Mouse (Mus musculus) layer of hippocampus, postnatal 14 days (tissue): ENCODE data around the gene Zbtb12. TPM values are rescaled to one million over a fixed set of nuclear protein-coding genes. Genes with fewer than 3 reads are reported as not detected.
"Not testable (repeated sequence)": the region's sequence is repeated elsewhere in the genome, so short reads cannot be mapped to it uniquely, and the experiment has no call there.

Experiments
- DNase-seq, 2 experiments: peaks; one replicate each; pipeline ENCODE4 v3.0.0; 2021 to 2022; ENCODE audit warnings: low spot score in 2 of 2, mixed read lengths in 1 of 2
- long read RNA-seq, 2 experiments: library from polyadenylated mRNA; stranded (forward); transcript quantifications; one replicate each; pipeline ENCODE4 v2.0.0; 2021
- total RNA-seq, 2 experiments: library from RNA; stranded (reverse); gene quantifications; 2 replicates each; pipeline ENCODE4 v1.2.3; 2021

Zbtb12 gene
- total RNA-seq: 1 to 10 TPM; 6.4 to 8.1 TPM
- long read RNA-seq, experiment 1: 0 reads
- long read RNA-seq, experiment 2: 0 reads

DNA sequence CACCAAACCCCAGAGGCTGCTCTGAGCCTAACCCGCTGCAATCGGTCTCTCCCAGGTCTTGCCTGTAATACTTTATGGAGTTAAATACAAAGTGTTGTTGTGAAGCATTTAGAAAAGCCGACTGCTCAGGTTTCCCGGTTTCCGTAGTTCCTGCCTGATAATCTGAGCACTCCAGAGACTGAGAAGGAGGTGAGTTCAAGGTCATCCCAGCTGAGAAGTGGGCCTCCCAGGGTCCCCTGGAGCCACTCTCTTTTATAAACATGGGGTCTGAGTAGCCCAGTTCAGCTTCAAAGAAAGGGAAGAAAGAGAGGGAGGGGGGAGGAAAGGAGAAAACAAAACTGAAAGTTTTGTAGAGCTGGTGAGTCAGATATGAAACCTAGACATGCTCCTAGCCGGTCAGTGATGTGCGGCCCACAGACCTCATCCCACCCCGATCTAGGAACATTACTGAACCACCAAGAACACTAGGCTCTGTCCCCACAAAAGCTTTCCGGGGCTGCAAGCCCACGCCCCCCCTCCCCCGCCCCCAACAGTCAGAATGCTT lies at the start of gene Zbtb12:
Gene Zbtb12 (plus strand): TSS at position 148 of the 544 bp plus-strand sequence.
- DNase-seq: no peak

DNA sequence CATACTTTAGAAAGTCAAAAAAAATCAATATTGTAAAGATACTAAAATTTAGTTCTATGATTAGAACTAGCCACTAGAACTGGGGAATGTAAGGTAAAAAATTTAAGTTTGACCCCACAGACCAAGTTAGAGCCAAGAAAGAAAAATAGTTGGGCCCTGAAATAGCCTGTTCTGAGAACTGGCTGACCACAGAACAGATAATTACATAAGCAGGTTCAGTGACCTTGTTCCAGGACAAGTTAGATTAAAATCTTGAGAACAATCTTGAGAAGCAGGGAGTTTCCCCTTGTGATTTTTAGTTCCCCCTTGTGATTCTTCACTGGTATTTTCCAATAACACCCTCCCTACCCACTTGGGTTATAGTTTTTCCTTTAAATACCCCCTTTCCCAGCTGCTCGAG lies 48.5 kb upstream of the Zbtb12 start:
- DNase-seq: not testable (repeated sequence)

DNA sequence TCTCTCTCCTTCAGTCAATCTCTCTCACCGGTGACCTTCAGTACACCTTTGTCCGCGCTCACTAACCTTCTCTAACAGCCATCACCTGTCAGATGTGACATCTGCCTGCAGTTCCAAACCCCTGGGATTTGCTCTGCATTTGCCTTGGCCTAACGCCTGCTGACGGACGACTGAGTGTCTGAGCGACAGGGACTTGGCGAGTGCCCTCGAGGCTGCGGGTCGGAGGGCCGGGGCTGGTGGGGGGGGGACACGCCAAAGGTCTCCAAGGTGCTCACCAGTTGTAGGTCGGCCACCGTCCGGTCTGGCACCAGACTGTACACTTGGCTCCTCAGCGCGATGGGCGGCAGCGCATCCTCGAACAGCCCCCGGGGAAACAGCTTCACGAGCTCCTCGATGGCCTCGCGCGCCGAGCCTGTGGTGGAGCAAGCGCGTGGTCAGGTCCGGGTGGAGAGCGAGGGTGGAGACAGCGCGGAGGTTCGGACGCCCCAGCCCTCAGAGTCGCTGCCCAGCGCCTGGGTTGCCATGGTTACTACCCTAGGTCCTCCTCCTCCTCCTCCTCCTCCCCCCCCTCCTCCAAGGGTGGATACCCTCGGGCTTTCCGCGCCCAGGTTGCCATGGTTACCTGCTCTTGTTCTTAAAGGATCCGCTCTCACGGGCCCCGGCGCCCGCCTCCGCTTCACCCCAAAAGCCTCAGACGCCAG lies 43.0 kb upstream of the Zbtb12 start:
- peak in 1 of 2 experiments; percentile 24 for DNase-seq

DNA sequence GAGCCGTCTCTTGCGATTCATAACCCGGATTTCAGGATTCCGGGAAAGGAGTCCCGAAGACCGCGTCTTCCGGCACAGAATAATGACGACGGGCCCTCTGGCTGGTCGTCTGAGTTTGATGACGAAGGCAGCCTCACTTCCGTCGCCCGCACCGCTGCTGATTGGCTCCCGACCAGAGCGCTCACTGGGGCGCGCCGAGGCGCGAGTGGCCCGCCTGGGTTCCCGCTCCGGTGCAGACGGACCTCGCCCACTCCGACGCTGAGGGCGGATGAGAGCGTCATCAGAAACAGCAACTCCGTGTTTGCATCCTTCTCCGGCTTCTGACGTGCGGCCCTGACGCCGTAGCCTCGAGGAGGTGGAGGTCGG lies 42.4 kb upstream of the Zbtb12 start, which contains the start of the genes Stk19 and Dxo:
Gene Stk19 (minus strand): TSS at position 90 of the 366 bp plus-strand sequence.
Gene Dxo (plus strand): TSS at position 164 of the 366 bp plus-strand sequence.
- peak; percentile 98 for DNase-seq

DNA sequence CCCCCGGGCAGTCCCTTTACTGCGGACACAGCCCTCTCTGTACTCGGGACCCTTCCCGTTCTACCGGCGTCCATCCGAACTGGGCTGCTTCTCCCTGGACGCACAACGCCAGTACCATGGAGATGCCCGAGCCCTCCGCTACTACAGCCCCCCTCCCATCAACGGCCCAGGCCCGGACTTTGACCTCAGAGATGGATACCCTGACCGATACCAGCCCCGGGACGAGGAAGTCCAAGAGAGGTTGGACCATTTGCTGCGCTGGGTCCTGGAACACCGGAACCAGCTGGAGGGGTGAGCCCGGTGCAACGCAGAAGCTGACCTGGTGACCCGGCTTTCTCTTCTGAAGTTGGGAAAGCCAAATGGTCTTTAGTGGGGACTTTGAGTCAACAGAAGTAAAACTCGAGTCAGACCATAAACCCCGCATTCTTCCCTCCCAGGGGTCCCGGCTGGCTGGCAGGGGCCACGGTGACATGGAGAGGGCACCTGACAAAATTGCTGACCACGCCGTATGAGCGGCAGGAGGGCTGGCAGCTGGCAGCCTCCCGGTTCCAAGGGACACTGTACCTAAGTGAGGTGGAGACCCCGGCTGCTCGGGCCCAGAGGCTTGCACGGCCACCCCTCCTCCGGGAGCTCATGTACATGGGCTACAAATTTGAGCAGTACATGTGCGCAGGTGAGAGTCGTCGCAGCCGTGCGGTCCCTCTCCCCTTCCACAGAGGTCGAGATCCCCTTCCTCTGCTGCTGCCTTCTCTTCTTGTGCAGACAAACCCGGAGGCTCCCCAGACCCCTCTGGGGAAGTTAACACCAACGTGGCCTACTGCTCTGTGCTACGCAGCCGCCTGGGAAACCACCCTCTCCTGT lies 41.6 kb upstream of the Zbtb12 start:
- DNase-seq: no peak

DNA sequence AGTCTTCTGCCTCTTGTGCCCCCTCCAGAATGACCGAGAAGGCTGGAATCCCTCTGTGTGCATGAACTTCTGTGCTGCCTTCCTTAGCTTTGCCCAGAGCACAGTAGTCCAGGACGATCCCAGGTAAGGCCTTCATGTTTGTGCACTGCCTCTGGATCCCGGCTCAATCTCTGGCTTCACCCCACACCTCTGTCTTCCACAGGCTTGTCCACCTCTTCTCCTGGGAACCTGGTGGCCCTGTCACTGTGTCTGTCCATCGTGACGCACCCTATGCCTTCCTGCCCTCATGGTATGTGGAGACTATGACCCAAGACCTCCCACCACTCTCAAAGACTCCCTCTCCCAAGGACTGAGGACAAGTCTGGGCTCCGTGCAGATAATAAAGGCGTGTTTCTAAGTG lies 40.5 kb upstream of the Zbtb12 start:
- DNase-seq: no peak

DNA sequence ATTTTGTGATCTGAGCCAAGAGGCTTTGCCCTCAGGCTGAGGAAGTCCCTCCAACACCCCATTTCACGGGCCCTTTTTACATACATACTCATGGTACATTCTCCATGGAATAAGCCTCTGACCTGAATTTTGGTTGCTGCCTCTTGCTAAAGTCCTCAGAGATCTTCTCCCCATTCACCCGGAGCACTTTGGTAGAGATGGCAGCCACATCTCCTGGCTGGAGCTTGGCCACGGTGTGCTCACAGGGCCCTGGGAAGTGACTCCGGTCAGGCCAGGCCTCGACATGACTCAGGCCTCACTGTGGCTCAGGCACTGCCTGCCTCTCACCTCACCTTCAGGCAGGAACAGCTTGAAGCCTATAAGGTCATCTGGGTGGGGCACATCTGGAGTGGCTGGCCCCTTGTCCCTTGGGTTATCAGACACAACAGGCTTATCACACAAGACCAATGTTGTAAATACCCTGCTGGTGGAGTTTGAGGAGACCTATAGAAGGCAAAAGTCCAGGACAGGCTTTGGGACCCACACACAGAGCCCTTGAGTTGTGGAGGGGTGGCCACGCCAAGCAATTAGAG lies 38.5 kb upstream of the Zbtb12 start:
- DNase-seq: no peak

DNA sequence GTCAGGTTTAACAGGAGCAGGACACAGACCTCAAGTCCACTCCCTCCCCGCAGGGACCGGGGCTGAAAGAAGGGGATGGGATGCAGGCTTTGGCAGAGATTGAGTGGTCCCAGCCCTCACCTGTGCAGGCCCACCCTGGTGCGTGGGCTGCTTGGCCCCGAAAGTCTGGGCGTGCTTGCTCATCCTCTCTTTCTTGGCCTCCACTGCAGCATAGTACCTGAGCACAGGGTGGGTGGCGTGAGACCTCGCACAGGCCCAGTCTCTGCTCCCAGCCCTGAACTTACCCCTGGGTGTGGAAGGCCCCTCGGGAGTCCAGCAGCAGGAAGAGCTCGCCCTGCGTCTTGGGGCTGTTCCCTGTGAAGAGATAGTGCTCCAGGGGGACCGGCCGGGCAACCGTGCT lies 34.4 kb upstream of the Zbtb12 start:
- DNase-seq: no peak

DNA sequence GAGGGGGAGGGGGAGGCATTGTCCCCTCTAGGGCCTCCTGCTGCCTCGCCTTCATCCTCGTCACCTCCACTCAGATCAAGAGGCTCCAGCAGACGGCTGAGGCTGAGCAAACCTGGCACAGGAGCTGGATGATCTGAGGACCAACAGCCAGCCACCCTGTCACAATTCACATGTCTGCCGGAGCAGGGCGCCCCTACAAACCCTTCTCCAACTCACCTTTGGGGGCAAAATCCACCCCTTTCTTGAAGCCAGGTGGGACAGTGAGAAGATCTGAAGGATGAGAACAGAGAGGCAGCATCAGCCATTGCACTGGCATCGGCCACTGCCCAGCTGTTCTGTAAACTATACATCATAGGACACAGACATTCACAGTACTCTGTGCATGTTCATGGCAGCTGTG lies 32.1 kb upstream of the Zbtb12 start:
- DNase-seq: no peak

DNA sequence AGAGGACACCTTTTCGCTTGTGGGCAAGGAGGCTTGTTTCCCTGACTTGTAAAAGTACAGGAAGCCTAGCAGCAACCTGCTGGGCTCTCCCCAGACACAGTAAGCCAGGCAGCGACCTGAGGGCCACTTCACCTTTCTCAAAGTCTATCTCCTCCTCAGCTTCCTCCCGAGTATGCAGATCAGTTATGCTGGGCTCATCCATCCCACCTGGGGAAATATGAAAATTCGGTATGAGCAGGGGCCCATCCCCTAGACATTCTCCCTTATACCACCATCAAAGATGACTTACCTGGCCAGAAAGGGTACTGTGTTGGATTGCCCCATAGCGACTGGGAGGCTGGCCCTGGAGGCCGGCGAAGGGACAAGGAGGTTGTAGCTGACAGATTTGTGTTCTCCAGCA lies 31.7 kb upstream of the Zbtb12 start:
- no peak for DNase-seq

DNA sequence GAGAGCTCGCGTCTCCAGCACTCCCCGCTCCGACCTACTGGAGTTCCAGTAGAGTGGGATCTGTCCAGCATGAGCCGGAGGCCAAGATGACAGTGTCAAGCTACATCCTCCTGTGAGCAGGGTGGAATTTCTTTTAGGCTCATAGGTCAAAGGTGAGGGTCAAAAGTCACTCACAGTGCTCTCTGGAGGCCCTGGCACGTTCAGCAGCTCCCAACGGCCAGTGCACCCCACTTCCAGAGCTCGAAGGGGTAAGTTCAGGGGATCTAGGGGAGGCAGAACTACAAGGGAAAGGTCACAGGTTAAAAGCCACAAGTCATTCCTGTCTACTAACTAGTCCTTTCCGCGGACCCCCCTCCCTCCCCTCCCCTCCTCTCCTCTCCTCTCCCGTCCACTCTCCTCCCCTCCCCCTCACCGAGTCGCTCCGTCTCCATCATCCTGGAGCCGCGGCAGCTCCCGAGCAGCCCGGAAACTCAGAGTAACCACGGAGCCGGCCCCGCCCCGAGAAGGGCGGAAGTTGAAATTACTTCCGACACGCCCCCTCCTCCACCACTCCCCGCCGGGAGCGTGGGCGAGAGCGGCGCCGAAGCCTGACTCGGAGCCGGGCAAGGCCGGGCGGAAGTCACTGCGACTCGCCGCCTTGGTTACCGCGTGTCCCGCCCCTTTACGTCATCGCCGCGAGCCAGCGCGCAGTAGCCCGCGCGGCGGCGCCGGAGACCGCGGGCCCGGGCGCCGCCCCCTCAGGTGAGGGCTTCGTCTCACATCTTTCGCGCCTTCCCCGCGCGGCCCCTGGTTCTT lies 29.4 kb upstream of the Zbtb12 start, which contains the start of the genes Skiv2l and Nelfe:
Gene Skiv2l (minus strand): TSS at position 489 of the 795 bp plus-strand sequence.
Gene Nelfe (plus strand): TSS at position 670 of the 795 bp plus-strand sequence.
- peak; percentile 96 to 98 for DNase-seq

DNA sequence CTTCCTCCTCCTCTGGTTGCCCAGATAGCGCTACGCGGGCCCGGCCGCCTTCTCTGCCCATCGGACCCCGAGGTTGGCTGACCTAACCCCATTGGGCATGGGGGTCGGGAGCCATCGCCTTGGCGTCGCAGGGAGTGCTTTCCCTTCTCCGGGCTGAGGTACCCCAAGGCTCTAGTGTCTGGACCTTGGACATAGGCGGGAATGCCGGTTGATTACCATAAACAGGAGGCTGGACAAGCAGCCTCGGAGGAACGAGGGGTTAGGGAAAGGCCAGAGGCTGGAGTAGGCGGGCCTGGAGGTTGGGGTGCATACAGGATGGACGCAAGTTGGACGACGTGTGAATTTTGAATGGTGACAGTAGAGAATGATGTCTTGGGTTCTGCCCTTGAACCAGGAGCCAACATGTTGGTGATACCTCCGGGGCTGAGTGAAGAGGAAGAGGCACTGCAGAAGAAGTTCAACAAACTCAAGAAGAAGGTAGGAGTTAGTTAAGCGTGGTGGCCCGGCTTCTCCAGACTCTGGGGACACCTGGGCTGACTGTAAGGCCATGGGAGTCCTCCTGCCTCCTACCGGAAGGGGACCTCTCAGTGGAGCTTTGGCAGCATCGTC lies 28.7 kb upstream of the Zbtb12 start:
- no peak for DNase-seq

DNA sequence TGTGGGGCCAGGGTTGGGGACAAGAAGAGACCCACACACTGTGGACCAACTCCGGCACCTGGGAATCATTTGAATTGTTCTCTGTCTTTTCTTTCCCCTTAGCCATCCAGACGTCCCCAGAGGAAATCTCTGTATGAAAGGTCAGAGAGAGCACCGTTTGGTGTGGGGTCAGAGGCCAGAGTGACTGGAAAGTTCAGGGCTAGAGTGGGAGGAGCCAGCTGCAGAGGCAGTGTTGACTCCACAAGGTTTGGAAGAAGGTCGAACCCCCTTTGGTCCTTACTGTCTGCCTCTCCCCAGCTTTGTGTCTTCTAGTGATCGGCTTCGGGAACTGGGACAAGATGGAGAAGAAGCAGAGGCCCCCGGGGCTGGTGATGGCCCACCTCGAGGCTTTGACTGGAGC lies 25.8 kb upstream of the Zbtb12 start:
- no peak for DNase-seq

DNA sequence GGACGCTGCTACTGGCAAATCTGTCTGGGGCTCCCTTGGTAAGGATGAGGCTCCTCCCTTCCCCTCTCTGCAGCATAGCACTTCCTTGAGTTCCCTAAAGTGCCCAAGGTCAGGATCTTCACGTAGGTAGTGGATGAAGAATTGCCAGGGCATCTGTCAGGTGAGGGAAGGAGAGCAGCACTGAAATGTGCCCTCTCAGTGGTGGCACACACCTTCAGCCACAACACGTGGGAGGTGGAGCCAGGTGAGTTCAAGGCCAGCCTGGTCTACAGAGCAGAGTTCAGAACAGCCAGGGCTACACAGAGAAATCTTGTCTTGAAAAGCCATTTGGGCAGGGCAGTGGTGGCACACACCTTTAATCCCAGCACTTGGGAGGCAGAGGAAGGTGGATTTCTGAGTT lies 24.5 kb upstream of the Zbtb12 start:
- no peak for DNase-seq

DNA sequence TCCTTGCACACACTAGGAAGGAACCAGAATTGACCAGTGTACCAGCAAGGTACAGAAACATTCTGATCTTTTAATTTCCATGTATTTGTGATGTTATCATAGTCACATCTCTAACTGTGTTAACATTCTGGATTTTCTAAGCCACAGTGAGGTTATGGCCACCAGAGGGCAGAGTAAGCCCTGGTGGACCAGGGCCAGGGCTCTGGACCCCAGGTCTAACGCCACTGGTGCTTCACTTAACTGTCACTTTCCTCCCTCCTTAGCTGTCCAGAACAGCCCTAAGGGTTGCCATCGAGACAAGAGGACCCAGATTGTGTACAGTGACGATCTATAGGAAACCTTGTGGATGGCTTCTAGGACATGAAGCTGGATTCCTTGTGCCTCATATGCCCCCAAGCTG lies 23.5 kb upstream of the Zbtb12 start:
- peak; percentile 28 to 37 for DNase-seq

DNA sequence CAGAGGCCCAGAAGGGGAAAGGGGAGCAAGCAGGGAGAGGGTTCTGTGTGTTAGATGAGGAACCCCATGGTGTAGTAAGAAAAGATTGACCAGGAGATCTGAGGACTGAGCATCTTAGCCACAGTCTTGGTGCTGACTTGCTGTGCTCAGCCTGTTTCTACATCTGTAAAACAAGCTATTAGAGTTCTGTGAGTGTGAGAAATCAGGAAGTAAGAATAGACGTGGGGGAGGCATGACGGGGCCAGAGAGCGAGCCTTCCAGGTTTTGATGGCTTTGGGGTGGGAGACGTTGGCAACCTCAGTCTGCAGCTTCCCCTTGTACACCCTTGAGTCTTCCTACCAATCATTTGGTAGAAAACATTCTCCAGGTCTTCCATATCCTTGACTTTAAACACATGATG lies 20.6 kb upstream of the Zbtb12 start:
- no peak for DNase-seq

DNA sequence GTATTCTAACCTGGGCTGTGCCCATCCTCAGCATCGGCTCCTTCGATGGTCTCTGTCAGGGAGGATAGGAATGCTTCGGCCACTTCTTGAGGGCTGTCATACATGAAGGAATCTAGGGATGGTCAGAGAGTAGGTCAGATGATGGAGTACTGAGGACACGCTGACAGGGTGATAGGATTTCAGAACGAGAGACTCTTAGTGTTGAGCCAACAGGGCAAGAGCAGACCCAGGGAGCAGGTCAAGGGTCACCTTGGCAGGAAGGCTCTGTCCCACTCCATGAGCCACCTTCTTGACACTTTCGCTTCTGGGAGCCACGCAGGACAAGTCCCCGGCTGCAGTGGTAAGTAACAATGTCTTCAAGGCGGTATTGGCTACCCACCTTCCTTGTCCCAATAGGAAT lies 18.8 kb upstream of the Zbtb12 start:
- DNase-seq: no peak

DNA sequence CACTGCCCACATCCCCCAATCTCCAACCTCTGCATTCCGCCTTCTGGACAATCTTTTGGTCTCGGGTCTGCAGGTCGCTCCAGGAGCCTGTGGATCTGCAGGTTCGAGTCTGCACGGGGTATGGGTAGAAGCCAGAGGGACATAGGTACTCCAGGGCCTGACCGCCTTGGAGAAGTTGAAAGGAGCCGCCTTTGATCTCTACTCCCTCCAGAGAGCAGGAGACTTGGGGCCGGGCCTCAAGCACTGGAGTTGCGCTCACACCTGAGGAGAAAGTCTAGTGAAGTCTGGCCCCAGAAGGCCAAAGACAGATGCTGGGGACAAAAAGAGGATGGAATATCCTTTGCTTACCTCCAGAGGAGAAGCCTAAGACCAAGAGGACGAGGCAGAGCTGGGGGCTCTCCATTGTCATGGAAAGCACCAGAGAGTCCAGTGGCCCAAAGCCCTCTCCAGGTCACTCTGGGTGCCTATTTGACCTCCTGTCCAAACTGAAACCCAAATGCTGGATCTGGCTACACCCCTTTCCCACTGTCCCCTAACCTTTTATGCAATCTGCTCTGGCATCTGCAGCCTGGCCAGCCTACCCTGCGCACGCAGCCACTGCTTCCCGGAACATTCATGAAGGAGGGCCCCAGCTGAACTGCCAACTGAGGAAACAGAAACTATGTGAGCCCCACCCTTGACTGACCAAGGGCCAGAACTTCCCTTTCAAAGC lies 17.4 kb upstream of the Zbtb12 start:
- DNase-seq: no peak

DNA sequence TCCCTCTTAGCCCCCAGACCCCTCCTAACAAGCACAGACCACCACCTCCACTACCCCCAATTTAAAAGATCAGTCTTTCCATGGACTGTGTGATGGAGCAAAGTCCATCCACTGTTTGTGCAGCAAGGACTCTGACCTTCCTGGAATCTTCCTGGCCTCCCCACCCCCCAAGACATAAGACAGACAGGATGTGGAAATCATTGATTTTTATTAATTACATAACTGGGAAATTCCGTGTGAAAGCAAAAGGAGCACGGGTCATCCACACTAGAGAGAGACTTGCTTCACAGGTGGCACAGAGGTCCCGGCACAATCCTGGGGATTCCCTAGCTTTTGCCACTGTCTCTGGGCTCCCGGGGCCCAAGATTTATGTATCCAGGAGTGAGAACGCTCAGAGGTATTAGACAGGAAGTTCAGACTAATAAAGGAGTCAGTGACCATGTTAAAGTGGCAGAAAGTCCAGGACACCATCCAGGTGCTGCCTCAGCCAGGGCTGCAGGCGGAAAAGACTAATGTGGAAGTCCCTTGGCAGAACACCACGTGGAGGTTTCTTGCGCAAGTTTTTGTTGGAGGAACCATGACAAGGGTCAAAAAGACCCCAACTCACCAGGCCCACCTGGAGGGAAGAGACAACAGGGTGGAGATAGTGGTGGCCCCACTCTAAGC lies 16.7 kb upstream of the Zbtb12 start, which contains the start of gene Cfb:
Gene Cfb (minus strand): TSS at position 103 of the 666 bp plus-strand sequence.
- no peak for DNase-seq
